16 mouse cellular contexts compared by ENCODE assay signal in genomic region chr7:121141274-121141673, GRCm38 (mm10). TPM values are rescaled to one million over a fixed set of nuclear protein-coding genes. Genes with fewer than 3 reads are reported as not detected.
"Had no signal": no experiment of that assay in that cellular context is flagged by ENCODE, and none has a peak within 500 bp of the region (broad histone marks: within the 10 kb centered on the region; RNA-seq: fewer than 3 reads in every experiment).

No protein-coding gene starts in this region.

- H3K9ac ChIP-seq: intestine, embryonic 15.5 days; kidney, embryonic 15.5 days; liver, embryonic 13.5 days; midbrain, embryonic 13.5 days; neural tube, embryonic 12.5 days; neural tube, embryonic 15.5 days had no signal

- H3K27ac ChIP-seq: intestine, embryonic 15.5 days; kidney, embryonic 15.5 days; left cerebral cortex, adult 2 months; liver, embryonic 13.5 days; midbrain, embryonic 13.5 days; neural tube, embryonic 12.5 days; neural tube, embryonic 15.5 days; stomach, postnatal 0 days had no signal

- H3K4me3 ChIP-seq: intestine, embryonic 15.5 days; kidney, embryonic 15.5 days; left cerebral cortex, adult 2 months; liver, embryonic 13.5 days; midbrain, embryonic 13.5 days; neural tube, embryonic 12.5 days; neural tube, embryonic 15.5 days had no signal

- H3K4me1 ChIP-seq: intestine, embryonic 15.5 days; liver, embryonic 13.5 days; midbrain, embryonic 13.5 days; neural tube, embryonic 15.5 days had no signal

- ATAC-seq: intestine, embryonic 15.5 days; midbrain, embryonic 13.5 days had no signal

- H3K36me3 ChIP-seq: intestine, embryonic 15.5 days; kidney, embryonic 15.5 days; liver, embryonic 13.5 days; midbrain, embryonic 13.5 days; neural tube, embryonic 12.5 days; neural tube, embryonic 15.5 days had no signal

- H3K9me3 ChIP-seq: intestine, embryonic 15.5 days; kidney, embryonic 15.5 days; liver, embryonic 13.5 days; midbrain, embryonic 13.5 days; neural tube, embryonic 12.5 days; neural tube, embryonic 15.5 days had no signal

- H3K27me3 ChIP-seq: intestine, embryonic 15.5 days; kidney, embryonic 15.5 days; liver, embryonic 13.5 days; midbrain, embryonic 13.5 days; neural tube, embryonic 12.5 days; neural tube, embryonic 15.5 days had no signal

- DNase-seq: kidney, adult 11 months; kidney, adult 8-10 months; kidney, postnatal 10 days; kidney, postnatal 36 days; liver, embryonic 13.5 days; lung, adult 2 months; lung, postnatal 14 days; lung, postnatal 4 days; thymus, postnatal 25 days had no signal

- H3K4me2 ChIP-seq: intestine, embryonic 15.5 days; kidney, embryonic 15.5 days; liver, embryonic 13.5 days; midbrain, embryonic 13.5 days; neural tube, embryonic 12.5 days; neural tube, embryonic 15.5 days had no signal

RNA-seq across cellular contexts. Expression of gene Otoa, which starts 59.8 kb away (rescaled TPM):
- polyA plus RNA-seq: liver, embryonic 13.5 days had no signal
